Mouse (Mus musculus): Measurements from ENCODE around the gene Capg.
A peak's percentile ranks its signal among the peaks of the same experiment; 100 is the strongest.

Capg gene

DNA sequence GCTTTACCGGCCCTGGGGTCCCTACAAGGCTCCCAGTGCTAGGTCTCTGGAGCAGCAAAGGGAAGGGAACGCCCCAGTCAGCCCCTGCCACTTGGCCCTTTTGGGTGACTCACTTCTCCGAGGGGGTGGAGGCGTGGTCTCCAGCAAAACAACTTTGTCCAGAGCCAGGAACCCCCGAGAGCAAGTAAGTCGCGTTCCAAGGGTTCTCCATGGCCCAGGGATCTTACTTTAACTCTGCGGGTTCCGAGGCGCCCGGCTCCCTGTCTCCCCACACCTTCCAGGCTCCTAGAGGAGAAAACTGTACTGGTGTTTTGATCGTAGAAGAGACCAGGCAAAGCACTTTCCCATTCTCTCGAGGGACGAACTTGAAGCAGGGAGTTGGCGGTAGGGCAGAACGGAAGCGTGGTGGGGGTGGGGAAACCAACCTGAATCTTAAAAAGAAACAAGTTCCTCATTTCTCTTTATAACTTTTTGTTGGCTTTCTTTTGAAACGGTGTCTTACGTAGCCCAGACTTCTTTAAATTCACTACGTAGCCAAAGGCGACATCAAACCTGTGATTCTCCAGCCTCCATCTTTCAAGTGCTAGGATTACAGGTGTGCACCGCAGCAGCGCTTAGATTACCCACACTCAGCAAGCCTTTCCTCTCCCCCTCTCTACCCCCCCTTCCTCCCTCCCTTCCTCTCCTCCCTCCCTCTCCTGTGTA, at the start of gene Capg:
TSS of gene Capg (plus strand) at position 109 of the 705 bp plus-strand sequence.
- DNase-seq (ENCODE audit: low spot score in 2 of 2) = peak; percentile 57 to 75

DNA sequence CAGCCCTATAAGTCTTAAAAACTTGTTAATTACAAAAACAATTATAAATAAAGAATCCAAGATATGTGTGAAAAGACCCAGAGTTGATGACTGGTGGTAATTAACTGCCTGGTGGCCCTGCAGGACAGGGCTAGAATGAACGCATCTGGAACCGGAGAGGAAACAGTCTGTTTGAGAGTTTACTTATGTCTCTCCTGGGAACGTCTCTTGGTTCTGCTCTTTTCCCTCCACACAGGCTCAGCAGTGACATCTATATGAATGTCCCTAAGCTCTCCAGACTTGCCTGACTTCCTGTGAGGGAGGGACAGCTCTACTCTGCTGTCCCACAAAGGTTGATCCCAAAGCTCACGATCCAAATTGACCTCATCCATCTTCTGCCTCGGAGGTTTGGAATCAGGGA, 45.2 kb upstream of the Capg start:
- no peak for DNase-seq (ENCODE audit: low spot score in 2 of 2)

- no peak for DNase-seq (ENCODE audit: low spot score in 2 of 2)
Measured at GRCm38 (mm10) chr6:72503309-72503708, 40.9 kb upstream of the Capg start.

DNA sequence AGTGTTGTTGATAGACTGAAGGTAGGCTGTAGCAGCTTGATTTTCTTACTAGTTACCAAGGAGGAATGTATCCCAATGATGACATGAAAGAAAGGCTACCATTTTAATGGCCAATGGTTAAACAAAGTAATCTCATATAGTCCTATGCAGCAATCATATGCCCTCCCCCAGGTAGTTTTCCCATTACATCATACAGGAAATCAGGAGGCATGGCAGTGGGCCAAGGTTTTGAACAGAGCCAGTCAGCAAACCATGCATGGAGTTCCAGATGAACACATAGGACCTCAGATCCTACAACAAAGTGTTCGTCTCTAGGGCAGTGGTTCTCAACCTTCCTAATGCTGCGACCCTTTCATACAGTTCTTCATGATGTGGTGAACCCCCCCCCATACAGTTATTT, 40.3 kb upstream of the Capg start:
- DNase-seq (ENCODE audit: low spot score in 2 of 2) = no peak

DNA sequence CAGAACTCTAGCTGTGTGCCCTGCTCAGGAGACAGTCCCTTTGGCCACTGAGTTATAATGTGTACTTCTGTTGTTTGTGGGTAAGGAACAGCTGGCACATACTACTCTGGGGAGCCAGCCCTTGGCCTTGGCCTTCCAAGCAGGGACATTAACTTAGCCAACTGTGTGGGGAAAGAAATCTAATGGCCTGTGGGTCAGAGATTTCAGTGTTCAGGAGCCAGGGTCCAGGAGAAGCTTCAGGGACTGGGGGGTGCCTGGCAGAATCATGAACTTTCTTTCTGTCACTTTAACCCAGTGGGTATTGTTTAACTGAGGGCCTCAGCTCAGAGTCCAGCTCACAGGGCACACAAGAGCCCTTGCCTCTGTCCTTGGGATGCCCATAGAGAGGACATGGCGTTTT, 38.1 kb upstream of the Capg start:
- no peak for DNase-seq (ENCODE audit: low spot score in 2 of 2)

- no peak for DNase-seq (ENCODE audit: low spot score in 2 of 2)
Measured at GRCm38 (mm10) chr6:72508596-72508995, 35.6 kb upstream of the Capg start.

- no peak for DNase-seq (ENCODE audit: low spot score in 2 of 2)
Measured at GRCm38 (mm10) chr6:72509872-72510435, 34.2 kb upstream of the Capg start.

DNA sequence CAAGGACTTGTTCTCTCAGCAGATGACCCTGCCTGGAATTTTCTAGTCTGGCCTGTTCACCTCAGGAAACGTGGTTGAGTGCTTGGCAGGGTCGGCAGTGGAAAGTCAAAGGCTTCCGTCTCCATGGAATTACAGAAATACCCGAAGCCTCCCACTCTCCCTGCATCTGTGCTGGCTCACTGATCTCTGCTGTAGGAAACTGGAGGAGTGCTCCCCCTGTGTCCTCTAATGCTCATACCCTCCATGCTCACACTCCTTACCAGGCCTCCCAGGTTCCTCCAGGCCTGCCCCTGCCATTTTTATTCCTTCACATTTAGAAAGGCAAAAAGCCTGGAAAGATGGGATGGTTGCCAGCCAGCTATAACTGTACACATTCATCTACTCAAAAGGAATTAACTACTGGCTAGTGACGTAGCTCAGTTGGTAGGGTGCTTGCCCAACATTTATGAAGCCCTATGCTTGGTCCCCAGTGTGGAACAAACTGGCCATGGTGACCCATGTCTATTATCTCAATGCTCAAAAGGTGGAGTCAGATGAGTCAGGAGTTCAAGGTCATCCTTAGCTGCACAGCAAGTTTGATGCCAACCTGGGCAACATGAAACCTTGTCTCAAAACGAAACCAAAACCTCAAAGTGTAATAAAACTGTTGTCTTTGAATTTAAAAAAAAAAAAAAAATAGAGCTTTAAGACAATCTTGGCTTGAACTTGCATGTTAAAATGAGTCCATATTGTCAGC, 33.3 kb upstream of the Capg start:
- no peak for DNase-seq (ENCODE audit: low spot score in 2 of 2)

DNA sequence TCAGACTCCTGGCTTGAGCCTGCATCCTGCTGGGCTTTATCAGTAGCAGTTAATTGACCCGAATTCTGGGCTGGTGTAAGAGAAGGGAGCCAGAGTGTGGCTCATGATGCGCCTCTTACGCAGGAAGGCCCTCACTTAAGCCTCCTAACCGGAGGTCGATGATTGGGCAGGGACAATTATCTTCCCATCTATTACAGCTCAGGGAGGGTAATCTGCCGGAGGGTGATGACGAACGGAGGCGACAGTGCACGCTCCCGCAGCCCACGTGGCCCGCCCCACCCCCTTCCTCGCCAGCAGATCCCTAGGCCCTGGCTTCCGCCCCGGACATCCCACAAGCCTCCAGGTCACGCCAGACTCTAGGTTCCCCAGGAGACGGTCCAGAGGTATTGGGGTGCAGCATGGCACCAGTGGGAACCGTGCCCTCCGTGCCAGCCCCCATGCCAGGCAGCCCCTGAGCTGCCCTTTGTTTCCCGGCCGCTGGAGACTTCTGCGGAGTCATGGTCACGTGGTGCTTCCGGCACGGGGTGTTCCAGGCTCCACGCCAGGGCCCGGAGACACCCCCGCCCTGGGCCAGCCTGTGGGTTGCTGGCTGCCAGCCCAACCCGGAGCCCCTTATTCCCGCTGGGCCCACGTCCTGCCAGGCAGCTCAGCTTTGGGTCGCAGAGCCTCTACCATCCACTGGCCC, 31.7 kb upstream of the Capg start:
- DNase-seq (ENCODE audit: low spot score in 2 of 2) = peak; percentile 70 to 84

- DNase-seq (ENCODE audit: low spot score in 2 of 2) = no peak
Measured at GRCm38 (mm10) chr6:72513071-72513440, 31.1 kb upstream of the Capg start.

DNA sequence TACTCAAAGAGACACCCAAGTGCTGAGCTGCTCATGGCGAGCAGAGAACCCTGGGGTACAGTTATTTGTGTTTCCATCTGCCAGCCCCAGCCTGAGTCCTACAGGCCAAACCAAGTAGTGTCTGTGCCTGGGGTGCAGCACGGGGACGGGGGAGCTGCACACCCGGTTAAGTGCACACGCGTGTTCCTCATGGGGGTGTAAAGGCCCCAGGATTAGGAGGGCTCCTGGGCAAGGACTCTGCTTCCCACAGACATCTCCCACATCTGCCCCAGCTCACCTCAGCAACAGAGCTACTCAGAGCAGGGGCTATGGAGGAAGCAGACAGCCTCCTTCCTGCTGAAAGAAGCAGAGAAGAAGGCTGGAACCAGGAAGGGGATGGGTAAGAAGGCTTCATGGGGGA, 28.5 kb upstream of the Capg start:
- DNase-seq (ENCODE audit: low spot score in 2 of 2) = peak in 1 of 2 experiments; percentile 56

- DNase-seq (ENCODE audit: low spot score in 2 of 2) = no peak
Measured at GRCm38 (mm10) chr6:72518842-72519241, 25.3 kb upstream of the Capg start.

DNA sequence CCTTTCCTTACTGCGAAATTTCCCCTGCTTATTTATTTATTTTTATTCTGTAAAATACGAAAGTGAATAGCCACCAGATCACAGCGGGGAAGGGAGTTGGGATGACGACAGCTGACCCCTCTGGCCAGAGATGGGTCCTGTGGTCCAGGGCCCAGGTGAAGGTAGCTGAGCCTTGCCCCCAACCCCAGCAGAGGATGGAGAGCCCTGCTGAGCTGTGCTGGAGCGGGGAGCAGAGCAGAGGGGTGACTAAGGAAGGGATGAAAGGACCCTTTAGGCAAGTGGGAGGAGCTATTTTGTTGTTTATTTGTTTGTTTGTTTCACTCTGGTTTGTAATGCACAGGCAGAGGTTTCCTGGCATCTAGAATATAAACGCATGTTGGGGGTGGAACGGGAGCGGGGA, 24.9 kb upstream of the Capg start:
- no peak for DNase-seq (ENCODE audit: low spot score in 2 of 2)

DNA sequence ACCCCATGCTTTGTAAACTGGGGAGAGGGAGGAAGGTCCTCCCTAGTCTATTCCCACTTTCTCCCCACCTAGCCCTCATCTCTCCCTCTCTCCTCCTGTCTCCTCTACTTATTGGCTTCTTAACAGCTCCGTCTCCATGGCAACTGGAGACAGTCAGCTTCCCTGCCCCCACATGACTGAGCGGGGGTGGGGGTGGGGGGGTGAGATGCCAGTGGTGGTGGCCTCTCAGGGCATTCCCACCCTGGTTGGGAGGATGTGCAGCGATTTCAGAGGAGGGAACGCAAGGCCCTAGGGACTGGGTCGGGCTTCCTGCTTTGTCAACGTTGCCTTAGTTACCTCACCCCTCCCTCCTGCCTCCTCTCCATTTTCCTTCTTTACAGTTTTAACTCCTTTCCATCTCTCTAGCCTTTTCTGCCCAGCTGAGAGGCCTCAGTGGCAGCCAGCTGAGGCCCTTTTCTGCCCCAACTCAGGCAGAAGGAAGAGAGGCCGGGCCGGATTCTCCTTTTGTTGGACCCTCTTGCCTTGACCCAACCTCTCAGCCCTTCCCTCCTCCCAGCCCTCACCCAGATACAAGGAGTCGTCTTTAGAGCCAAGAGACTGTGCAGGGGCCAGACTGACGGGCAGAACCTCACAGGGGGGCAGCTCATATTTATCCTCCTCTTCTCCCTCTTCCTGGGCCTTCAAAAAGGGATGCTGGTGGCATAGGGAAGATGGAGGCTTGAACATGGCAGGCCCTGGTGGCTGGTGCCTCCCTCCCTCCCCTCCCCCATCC, 24.1 kb upstream of the Capg start:
- DNase-seq (ENCODE audit: low spot score in 2 of 2) = no peak

DNA sequence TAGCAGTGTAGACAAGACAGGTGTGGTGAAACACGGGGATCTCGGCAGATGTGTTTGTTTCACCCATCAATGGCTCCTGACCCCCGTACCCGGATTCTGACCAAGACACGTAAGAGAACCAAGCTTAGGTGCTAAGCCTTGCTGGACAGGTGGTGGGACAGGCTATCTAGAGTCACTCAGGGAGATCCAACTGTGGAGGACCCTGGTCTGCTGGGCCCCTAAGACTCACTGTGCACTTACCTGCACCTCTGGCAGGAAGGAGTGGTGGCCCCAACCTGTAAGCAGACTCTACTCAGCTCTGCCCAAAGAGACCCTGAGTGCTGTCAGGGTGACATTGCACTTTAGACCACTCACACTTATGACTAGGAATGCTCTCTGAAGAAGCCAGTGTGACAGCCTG, 23.3 kb upstream of the Capg start:
- DNase-seq (ENCODE audit: low spot score in 2 of 2) = no peak

DNA sequence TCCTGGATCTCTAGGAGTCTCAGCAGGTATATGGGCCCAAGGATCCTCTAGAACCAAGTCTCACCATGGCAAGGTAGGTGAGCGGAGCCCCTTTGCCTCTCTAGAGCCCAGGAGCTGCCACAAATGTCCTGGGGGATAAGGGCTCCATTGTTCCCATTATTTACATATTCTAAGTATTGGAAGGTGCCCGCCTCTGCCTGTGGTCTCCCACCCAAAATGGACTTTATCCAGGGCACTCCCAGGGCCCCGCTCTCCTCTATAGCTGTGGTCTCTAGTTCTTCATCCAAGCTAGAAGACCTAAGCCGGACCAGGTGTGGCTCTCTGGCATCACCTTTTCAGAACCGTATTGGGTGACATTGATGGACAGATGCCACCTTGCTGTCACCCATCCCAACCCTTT, 22.6 kb upstream of the Capg start, which contains the start of gene Sh2d6:
TSS of gene Sh2d6 (minus strand) at position 101 of the 400 bp plus-strand sequence.
- DNase-seq (ENCODE audit: low spot score in 2 of 2) = no peak

DNA sequence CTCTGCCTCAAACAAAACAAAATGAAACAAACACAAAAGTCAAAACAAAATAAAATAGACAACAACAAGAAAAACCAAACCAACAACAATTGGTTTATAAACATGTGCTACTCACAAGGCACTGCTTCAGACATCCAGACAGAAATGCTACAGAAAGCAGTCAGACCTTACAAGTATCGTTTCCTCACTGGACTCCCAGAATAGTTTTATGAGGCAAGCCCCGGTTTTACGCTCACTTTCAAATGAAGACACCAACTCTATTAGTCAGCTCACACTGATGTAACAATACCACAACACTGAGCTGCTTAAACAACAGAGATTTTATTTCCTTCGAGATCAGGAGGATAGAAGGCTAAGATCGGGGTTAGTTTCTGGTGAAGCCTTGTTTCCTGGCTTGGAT, 21.9 kb upstream of the Capg start:
- DNase-seq (ENCODE audit: low spot score in 2 of 2) = no peak

DNA sequence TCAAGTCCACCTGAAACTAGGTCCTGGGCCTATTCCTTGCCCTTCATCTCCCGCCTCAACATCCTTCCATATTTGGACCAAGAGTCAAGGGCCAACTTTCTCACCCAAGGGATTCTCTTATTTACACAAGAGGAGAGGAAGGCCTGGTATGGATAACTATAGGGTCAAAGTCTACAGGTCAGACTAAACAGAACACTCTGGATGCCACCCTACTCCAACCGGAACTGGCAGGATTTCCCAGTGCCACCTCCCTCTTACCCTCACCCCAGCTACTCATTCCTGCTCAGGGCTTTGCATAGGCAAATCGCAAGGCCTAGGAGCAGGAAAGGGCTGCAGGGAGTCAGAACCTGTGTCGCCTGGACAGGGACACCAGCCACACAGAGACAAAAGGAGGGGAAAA, 21.0 kb upstream of the Capg start:
- no peak for DNase-seq (ENCODE audit: low spot score in 2 of 2)

DNA sequence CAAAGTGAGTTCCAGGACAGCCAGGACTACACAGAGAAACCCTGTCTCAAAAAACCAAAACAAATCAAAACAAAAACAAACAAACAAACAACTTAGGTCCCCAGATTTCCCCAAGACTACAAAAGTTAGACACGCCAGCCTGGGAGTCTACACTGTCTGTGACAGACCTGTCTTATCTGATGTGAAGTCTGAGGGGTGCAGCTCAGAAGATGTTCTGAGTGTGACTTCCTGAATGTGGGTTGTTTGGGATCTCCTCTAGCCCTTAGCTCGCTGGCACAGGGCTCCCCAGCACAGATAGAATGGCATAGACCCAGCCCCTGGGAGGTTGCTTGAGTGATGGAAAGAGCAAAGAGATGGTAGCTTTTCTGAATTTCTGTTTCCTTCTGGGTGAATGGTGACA, 20.0 kb upstream of the Capg start:
- no peak for DNase-seq (ENCODE audit: low spot score in 2 of 2)

DNA sequence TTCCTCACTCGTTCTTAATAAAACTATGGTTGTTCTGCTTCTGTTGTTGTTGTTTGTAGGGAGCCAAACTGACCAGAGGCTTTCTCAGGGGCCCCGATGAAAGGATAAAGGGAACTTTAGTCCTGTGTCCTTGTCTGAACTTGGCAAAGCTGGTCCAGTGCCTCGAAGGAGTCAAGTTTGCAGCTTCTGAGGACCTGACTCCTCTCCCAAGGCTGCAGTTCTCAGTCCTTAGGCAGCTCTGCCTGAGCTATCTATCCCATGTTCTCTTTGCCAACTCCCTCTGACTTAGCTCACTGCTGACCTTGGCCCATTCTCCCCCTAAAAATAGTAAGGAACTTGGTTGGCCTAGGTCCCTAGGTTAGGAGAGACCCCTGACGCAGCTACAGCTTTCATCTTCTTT, 17.1 kb upstream of the Capg start:
- no peak for DNase-seq (ENCODE audit: low spot score in 2 of 2)

DNA sequence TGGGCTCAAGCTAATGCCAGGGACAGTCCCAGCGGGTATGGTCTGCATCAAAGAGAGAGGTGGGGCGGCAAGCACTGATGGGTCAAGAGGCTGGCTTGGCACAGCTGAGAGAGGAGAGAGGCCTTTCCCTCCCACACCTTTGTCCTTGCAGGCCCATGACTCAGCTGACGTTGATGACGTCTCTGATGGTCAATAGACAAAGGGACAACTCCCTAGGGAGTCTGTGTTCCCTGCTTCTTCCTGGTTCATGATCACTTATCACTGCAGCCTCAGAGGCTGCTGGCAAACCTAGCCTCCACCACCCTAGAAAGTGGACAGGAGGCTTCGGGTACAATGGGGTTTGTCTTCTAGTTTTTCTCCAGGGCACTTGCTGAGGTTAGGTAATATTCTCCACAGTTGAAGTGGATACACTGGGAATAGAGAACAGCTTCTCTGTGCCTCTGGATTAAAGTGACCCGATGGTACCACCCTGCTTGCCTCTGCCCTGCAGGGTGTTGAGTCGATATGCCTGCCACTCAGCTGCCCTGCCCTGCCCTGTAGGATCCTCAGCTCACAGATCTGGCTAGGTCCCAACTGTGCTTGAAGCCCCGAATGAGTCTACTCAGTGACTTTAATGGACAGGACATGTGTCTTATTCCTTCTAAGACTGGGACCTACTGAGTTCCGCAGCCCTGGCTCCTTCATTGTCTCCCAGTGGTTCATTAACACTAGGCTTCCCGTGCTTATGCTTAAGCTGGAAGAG, 15.6 kb upstream of the Capg start:
- no peak for DNase-seq (ENCODE audit: low spot score in 2 of 2)
